ENCODE assay signal across 8 mouse cellular contexts in the genomic region with DNA sequence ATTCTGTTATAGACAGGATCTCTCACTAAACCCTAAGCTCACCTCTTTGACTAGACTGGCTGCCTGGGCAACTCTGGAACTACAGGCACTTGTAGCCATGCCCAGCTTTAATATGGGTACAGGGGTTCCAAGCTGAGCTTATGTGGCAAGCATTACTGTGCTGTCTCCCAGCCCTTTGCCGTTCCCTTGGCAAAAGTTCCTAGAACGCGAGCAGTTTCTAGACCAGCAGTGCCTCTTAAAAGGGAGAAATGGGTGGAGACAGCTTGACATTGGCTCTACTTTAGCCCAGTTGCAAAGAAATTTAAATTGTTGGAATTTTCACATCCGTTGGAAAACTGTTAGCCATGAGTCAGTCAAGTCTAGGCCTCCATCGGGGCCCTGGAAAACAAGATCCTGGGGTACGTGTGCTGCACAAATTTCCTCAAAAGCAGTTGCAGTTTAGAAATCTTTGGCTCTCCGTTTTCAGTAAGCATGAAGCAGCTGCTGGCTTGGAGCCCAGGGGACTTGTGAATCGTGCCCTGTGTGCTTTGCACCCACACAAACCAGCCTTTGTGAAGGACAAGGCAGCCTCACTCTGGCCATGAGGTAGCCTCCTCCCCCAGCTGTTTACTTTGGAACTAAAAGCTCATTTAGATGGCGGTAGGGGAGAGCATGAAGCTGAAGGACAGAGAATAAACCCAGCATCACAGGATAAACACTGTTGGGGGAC.
A peak's percentile ranks its signal among the peaks of the same experiment; 100 is the strongest.
DNase-seq lines count a peak whose midpoint lies in the region; ATAC-seq lines count a peak whose summit lies in the region.

No protein-coding gene starts in this region.

- H3K9ac ChIP-seq in forebrain, embryonic 14.5 days (ENCODE audit: low read length) = peak overlapping the region; percentile 33; the same call in 1 of the 2 replicates

- no peaks in the 10 kb centered on the region for H3K9me3 ChIP-seq in forebrain, embryonic 14.5 days (replicated peaks; ENCODE audit: control insufficient read depth, low read length)

- peaks cover 41% of the 10 kb centered on the region for H3K4me1 ChIP-seq in forebrain, embryonic 14.5 days (ENCODE audit: control insufficient read depth, insufficient read depth, low read length)

- DNase-seq in urinary bladder, postnatal 4 days (ENCODE audit: low spot score in 2 of 2) = peak; percentile 69 to 73
- no peak for DNase-seq in urinary bladder, postnatal 10 days (ENCODE audit: low spot score)
- DNase-seq in forebrain, embryonic 14.5 days (ENCODE audit: low spot score) = peak; percentile 96
- peak; percentile 68 to 77 for DNase-seq in heart, postnatal 10 days
- peak; percentile 89 for DNase-seq in layer of hippocampus, adult 11-12 months (ENCODE audit: low spot score)
- peak; percentile 40 to 60 for DNase-seq in lung, adult 18-20 months
- peak; percentile 65 for DNase-seq in ovary, postnatal 14 days (ENCODE audit: low spot score)
- DNase-seq in T-cell, adult 2 months (ENCODE audit: low spot score) = no peak

- no peaks in the 10 kb centered on the region for H3K27me3 ChIP-seq in forebrain, embryonic 14.5 days (replicated peaks; ENCODE audit: control insufficient read depth, insufficient read depth, low read length)

- H3K36me3 ChIP-seq in forebrain, embryonic 14.5 days (ENCODE audit: control insufficient read depth, insufficient read depth, low read length) = peaks cover 5% of the 10 kb centered on the region

- intact Hi-C loops in heart, postnatal 10 days (cut with DNase I) = no loop called here

- peak overlapping the region; percentile 23; the same call in 1 of the 2 replicates for H3K4me2 ChIP-seq in forebrain, embryonic 14.5 days (ENCODE audit: low read length)

- no peak overlapping the region for H3K4me3 ChIP-seq in forebrain, embryonic 14.5 days (ENCODE audit: low read depth, low read length)

- ATAC-seq in forebrain, embryonic 14.5 days = peak; percentile 90

- WGBS in forebrain, embryonic 14.5 days = 6% methylated on average over 9 of the region's 9 CpGs

- H3K27ac ChIP-seq in forebrain, embryonic 14.5 days (ENCODE audit: low read depth, low read length) = peak overlapping the region; percentile 94

Comparison
In these comparisons a context has a peak if more than half of its experiments do, and no peak if none do; other contexts are left out.
1. DNase-seq: peak in urinary bladder, postnatal 4 days (2 of 2), forebrain, embryonic 14.5 days (single experiment), heart, postnatal 10 days (2 of 2), layer of hippocampus, adult 11-12 months (single experiment), lung, adult 18-20 months (2 of 2) and ovary, postnatal 14 days (single experiment); none in urinary bladder, postnatal 10 days (single experiment) and T-cell, adult 2 months (single experiment).